Mouse (Mus musculus) cortical plate, adult 2 months (tissue): ENCODE data around the gene Tmem260. TPM values are rescaled to one million over a fixed set of nuclear protein-coding genes. Genes with fewer than 3 reads are reported as not detected.

Source experiments
- H3K27ac ChIP-seq: fragments of 200-500 bp; 2 replicates; pipeline ENCODE4 v1.5.1; 2012; ENCODE audit warnings: low read length, control low read depth, inconsistent platforms; ENCODE audit not compliant: insufficient read depth
- H3K4me1 ChIP-seq: fragments of 200-500 bp; 2 replicates; pipeline ENCODE4 v1.6.1; 2011; ENCODE audit warnings: low read length; ENCODE audit not compliant: control insufficient read depth, insufficient read depth
- H3K4me3 ChIP-seq: fragments of 200-500 bp; 2 replicates; pipeline ENCODE4 v1.5.1; 2011; ENCODE audit warnings: mild to moderate bottlenecking, low read length, control low read depth; ENCODE audit not compliant: insufficient read depth
- CTCF ChIP-seq: fragments of 200-500 bp; IDR thresholded peaks from 2 replicates; pipeline ENCODE4 v1.5.1; 2011; ENCODE audit warnings: mild to moderate bottlenecking, control low read depth, low read length; ENCODE audit not compliant: insufficient read depth; ENCODE audit errors: extremely low read depth
- POLR2A ChIP-seq: fragments of 200-500 bp; IDR thresholded peaks from 2 replicates; pipeline ENCODE4 v1.6.1; 2011; ENCODE audit warnings: mild to moderate bottlenecking, low read length, control low read depth; ENCODE audit not compliant: insufficient read depth; ENCODE audit errors: extremely low read depth
- polyA plus RNA-seq: library from polyadenylated mRNA; depleted of rRNA; stranded (reverse); fragments of >200 nt; gene quantifications from 2 replicates; pipeline ENCODE4 v1.2.3, GENCODE M21; 2012

The Tmem260 gene
- polyA plus RNA-seq, 1 experiment, result 18.2 TPM

- no peak overlapping the region for H3K27ac ChIP-seq
- TF ChIP-seq POLR2A (no peak), CTCF (no peak)
These were observed 30.4 kb downstream of the Tmem260 start for GRCm38 (mm10) chr14:48476278-48476677.

DNA sequence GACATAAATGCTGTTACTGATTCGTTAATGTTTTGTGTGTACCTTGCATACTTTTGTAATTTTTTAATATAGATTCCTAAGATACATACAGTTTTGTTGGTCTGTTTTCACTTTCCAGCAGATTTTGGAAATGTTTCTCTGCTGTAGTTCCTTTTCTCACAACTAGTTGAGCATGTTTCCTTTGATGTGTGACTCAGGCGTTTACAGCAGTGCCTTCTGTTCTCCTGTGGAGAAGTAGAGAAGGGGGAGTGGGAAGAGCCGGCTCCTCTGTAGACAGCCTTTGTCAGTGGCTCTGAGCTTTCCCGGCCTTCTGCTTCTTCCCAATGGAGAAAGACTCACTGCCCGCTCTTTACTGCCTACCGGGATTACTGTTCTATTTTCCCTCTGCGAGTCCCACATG, 35.7 kb downstream of the Tmem260 start:
- H3K4me1 ChIP-seq, result no peaks in the 10 kb centered on the region
- H3K4me3 ChIP-seq, result no peak overlapping the region
- TF ChIP-seq POLR2A (no peak), CTCF (no peak)
- no peak overlapping the region for H3K27ac ChIP-seq

More at GRCm38 (mm10) chr14:48476278-48476677, 30.4 kb downstream of the Tmem260 start:
- no peak overlapping the region for H3K4me3 ChIP-seq
- peaks cover 6% of the 10 kb centered on the region for H3K4me1 ChIP-seq

GRCm38 (mm10) chr14:48482762-48483161, 36.8 kb downstream of the Tmem260 start:
- no peak for TF ChIP-seq POLR2A
- no peak for TF ChIP-seq CTCF
- no peaks in the 10 kb centered on the region for H3K4me1 ChIP-seq
- H3K27ac ChIP-seq, result no peak overlapping the region
- no peak overlapping the region for H3K4me3 ChIP-seq

DNA sequence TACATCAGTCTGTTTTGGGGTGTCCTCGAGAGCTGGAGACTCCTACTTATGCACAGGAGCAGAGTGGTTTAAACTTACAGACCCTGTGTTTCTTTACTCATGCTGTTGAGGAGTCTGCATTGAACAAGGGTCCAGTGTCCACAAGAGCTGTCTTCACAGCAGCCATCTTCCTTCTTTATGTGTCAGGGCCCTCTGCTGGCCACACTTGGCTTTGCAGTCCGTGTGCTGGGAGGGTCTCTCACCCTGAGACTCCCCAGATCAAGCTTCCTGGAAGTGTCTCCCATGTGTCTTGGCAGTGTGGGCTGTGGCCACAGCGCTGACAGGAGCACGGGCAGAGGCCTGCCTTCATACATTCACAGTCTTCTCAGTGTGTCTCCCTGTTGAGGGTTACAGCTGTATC, 48.0 kb downstream of the Tmem260 start:
- TF ChIP-seq POLR2A (no peak), CTCF (peak; percentile 63)
- H3K27ac ChIP-seq, result no peak overlapping the region
- no peak overlapping the region for H3K4me3 ChIP-seq
- H3K4me1 ChIP-seq, result no peaks in the 10 kb centered on the region

GRCm38 (mm10) chr14:48502573-48502972, 56.6 kb downstream of the Tmem260 start:
- no peaks in the 10 kb centered on the region for H3K4me1 ChIP-seq
- no peak overlapping the region for H3K27ac ChIP-seq
- TF ChIP-seq POLR2A (no peak), CTCF (no peak)
- H3K4me3 ChIP-seq, result no peak overlapping the region

DNA sequence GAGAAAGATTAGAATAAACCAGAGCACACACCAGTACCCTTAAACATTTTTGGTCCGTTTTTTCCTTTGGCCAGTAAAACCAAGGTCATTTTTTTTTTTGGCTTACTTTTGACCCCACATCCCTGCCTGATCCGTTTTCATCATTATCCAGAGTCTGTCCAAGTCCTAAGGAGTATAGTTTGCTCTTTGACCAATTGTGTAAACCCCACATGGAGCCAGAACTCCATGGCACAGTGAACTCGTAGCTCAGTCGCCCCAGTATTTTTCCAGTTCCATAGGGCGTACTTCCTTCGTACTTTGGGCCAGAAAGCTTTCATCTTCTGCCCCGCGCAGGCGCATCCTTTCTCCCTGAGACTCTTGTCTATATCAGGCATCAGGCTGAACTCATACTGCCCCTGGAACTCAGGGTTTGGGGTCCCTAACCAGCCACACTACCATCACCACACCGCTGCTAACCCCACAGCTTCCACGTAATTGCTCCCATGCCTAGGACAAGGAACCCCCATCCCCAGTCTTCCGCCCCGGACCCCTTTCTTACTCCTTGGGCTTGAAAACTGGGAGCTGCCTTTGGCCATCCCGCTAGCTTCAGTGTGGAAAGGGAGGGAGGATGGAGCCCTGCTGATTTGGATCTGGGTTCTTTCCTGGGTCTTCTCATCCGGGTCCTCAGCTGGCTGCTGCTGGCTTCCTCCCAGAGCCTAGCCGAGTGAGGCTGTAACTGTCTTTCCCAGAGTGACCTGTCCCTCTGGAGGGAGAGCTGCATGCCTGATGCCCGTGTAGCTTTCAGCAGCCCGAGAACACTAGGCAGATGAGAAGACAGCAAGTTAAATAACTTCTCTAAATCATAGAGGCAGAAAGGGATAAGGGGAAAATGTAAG, 58.0 kb downstream of the Tmem260 start:
- H3K27ac ChIP-seq, result peak overlapping the region; percentile 40; the same call in 1 of the 2 replicates
- no peak overlapping the region for H3K4me3 ChIP-seq
- no peaks in the 10 kb centered on the region for H3K4me1 ChIP-seq
- TF ChIP-seq CTCF (no peak), POLR2A (no peak)

DNA sequence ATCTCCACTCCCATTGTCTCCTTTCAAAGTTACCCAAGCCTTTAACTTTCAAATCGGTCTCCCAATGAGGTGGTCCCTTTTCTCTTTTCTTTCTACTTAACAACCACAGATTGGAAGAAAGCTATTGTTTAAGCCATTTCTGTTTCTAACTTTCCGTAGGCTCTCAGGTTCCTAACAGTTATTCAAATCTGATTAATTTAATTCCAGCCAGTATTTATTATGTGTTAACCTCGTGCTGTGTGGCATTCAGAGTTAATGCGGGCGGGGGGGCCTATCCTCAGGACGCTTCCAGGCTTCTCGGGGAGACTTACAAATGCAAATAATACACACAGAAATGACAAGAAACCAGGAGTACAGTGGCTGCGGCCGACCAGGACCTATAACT, 58.6 kb downstream of the Tmem260 start:
- TF ChIP-seq POLR2A (no peak), CTCF (no peak)
- H3K4me1 ChIP-seq, result no peaks in the 10 kb centered on the region
- H3K27ac ChIP-seq, result no peak overlapping the region
- H3K4me3 ChIP-seq, result no peak overlapping the region

DNA sequence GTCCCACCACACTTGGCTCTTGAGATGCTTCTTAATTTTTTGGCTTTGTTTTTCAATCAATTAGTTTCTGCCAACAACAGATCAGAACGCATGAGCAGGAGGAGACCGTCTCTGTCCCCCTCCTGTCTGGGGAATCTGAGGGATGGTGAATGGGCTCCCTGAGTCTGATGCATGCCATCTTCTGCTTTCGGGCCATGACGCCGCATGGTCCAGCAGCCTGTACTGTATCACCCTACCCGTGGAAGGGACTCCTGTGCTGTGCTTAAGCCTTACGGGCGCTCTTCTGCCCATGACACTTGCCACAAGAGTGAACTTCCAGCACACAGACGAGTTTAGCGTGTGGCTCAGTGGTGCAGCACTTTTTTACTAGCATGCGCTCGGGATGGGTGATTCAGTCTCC, 59.7 kb downstream of the Tmem260 start:
- no peak for TF ChIP-seq POLR2A
- H3K27ac ChIP-seq, result no peak overlapping the region
- H3K4me1 ChIP-seq, result no peaks in the 10 kb centered on the region
- H3K4me3 ChIP-seq, result no peak overlapping the region

DNA sequence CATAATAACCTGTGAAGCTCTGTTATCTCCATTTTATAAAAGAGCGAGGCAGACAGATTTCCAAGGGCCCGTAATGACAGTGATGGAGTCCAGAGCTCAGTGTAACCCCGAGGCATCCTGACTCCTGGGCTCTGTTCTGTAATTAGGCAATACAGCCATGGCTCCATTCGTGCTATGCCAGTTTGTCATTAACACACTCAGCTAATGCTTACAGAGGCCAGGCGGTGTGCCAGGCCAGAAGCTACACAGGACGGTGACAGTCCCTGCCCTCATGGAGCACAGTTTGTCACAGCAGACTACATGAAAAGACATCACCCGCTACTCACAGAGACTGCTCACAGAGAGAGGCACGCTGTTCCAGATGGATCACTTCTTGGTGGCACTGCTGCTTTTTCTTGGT, 61.5 kb downstream of the Tmem260 start:
- Histone ChIP-seq H3K4me3 (no peak overlapping the region), H3K27ac (no peak overlapping the region), H3K4me1 (no peaks in the 10 kb centered on the region)
- TF ChIP-seq CTCF (no peak), POLR2A (no peak)

GRCm38 (mm10) chr14:48509131-48509530, 63.2 kb downstream of the Tmem260 start:
- TF ChIP-seq CTCF (no peak), POLR2A (no peak)

More at GRCm38 (mm10) chr14:48509131-48509530, 63.2 kb downstream of the Tmem260 start:
- no peaks in the 10 kb centered on the region for H3K4me1 ChIP-seq
- H3K27ac ChIP-seq, result no peak overlapping the region
- no peak overlapping the region for H3K4me3 ChIP-seq
